Mouse (Mus musculus): Measurements from ENCODE around the gene Grpel1. TPM values are rescaled to one million over a fixed set of nuclear protein-coding genes. Genes with fewer than 3 reads are reported as not detected.
A peak's percentile ranks its signal among the peaks of the same experiment; 100 is the strongest.

The Grpel1 gene
- total and polyA plus RNA-seq, 2 experiments = 42.0 to 55.1 TPM

DNA sequence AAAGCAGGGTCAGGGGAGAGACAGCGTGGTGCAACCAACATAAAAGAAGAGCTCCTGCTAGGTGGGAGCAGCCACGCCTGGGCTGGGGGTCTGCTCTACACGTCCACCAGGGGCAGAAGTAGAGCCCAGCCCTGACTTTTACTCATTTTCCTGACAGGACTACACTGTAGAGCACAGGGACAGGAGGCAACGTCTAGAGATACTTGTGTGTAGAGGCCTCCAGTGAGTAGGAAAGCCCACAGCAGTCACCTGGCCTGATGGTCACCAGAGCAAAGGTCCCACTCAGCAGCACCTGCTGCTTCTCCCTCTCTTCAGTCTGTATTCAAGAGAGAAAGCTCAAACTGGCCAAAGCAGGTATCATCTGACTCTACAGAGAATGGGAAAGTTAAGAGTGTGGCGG, 40.8 kb downstream of the Grpel1 start:
- no peak for TF ChIP-seq CTCF (IDR thresholded peaks at IDR 0.05; ENCODE audit: low read depth, low read length)
- Histone ChIP-seq H3K27ac (replicated peaks; ENCODE audit: insufficient read depth, low read depth, low read length) (no peak overlapping the region), H3K4me3 (ENCODE audit: insufficient read depth, low read depth, low read length) (no peak overlapping the region), H3K79me2 (ENCODE audit: control insufficient read depth, insufficient read depth, low read length) (no peaks in the 10 kb centered on the region), H3K36me3 (ENCODE audit: control insufficient read depth, insufficient read depth, low read length) (peaks cover 36% of the 10 kb centered on the region), H3K27me3 (ENCODE audit: control insufficient read depth, insufficient read depth, low read length) (no peaks in the 10 kb centered on the region), H3K4me1 (ENCODE audit: control insufficient read depth, insufficient read depth, low read length) (no peaks in the 10 kb centered on the region), H3K9ac (ENCODE audit: low read depth, low read length) (no peak overlapping the region)
- no peak for DNase-seq (ENCODE audit: extremely low read depth, low read depth, low spot score)
- 94% methylated on average over 5 of the region's 5 CpGs for WGBS

- H3K36me3 ChIP-seq (ENCODE audit: control insufficient read depth, insufficient read depth, low read length) = peaks cover 42% of the 10 kb centered on the region
- TF ChIP-seq POLR2A (IDR thresholded peaks at IDR 0.05; ENCODE audit: extremely low read depth, insufficient read depth, low read length) (no peak), CTCF (IDR thresholded peaks at IDR 0.05; ENCODE audit: low read depth, low read length) (no peak)
- no peaks in the 10 kb centered on the region for H3K4me1 ChIP-seq (ENCODE audit: control insufficient read depth, insufficient read depth, low read length)
- 91% methylated on average over 10 of the region's 10 CpGs for WGBS
- DNase-seq (ENCODE audit: extremely low read depth, low read depth, low spot score) = no peak
- no peak overlapping the region for H3K27ac ChIP-seq (replicated peaks; ENCODE audit: insufficient read depth, low read depth, low read length)
- H3K27me3 ChIP-seq (ENCODE audit: control insufficient read depth, insufficient read depth, low read length) = no peaks in the 10 kb centered on the region
- H3K79me2 ChIP-seq (ENCODE audit: control insufficient read depth, insufficient read depth, low read length) = no peaks in the 10 kb centered on the region
- no peak overlapping the region for H3K4me3 ChIP-seq (ENCODE audit: insufficient read depth, low read depth, low read length)
- no peak overlapping the region for H3K9ac ChIP-seq (ENCODE audit: low read depth, low read length)
Measured at GRCm38 (mm10) chr5:36508351-36508750, 43.6 kb downstream of the Grpel1 start.

DNA sequence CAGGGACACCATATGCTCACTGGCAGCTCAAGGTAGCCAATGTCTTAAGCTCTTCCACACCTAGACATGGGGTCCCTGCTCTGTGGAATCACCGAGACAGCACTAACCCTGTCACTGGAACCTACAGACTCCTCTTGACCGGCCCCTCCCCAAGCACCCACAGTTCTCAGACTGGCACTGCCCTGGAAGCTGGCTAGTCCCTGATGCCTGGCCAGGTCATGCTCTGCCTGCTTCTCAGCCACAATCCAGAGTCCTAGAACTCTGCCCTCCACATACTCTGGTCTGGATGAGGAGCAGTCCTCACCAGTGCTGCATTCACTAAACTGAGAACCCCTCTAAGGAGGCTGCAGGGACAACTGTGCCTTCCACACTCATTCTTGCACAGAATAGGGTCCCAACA, 46.2 kb downstream of the Grpel1 start:
- no peak overlapping the region for H3K27ac ChIP-seq (replicated peaks; ENCODE audit: insufficient read depth, low read depth, low read length)
- H3K27me3 ChIP-seq (ENCODE audit: control insufficient read depth, insufficient read depth, low read length) = no peaks in the 10 kb centered on the region
- TF ChIP-seq CTCF (IDR thresholded peaks at IDR 0.05; ENCODE audit: low read depth, low read length) (no peak), POLR2A (IDR thresholded peaks at IDR 0.05; ENCODE audit: extremely low read depth, insufficient read depth, low read length) (no peak)
- H3K79me2 ChIP-seq (ENCODE audit: control insufficient read depth, insufficient read depth, low read length) = no peaks in the 10 kb centered on the region
- no peak overlapping the region for H3K9ac ChIP-seq (ENCODE audit: low read depth, low read length)
- H3K4me1 ChIP-seq (ENCODE audit: control insufficient read depth, insufficient read depth, low read length) = no peaks in the 10 kb centered on the region
- 95% methylated on average over 2 of the region's 2 CpGs for WGBS
- peaks cover 45% of the 10 kb centered on the region for H3K36me3 ChIP-seq (ENCODE audit: control insufficient read depth, insufficient read depth, low read length)
- DNase-seq (ENCODE audit: extremely low read depth, low read depth, low spot score) = no peak
- H3K4me3 ChIP-seq (ENCODE audit: insufficient read depth, low read depth, low read length) = no peak overlapping the region

DNA sequence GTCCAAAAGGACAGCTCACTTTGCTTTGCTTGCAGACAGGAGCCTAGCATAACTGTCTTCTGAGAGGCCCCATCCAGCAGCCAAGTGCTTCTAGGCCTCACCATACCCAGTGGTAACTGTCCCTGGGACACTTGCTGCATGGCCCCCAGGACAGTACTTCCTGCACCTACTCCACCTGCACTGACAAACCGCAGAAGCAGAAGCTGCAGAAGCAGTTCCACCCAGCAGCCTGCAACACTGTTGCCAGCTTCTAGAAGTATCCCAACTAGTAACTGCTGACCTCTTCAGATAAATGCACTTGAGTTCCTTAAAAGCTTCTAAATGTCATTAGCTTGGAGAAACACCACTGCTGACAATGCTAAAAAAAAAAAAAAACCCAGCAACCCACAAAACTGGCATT, 50.3 kb downstream of the Grpel1 start:
- H3K9ac ChIP-seq (ENCODE audit: low read depth, low read length) = no peak overlapping the region
- no peak overlapping the region for H3K4me3 ChIP-seq (ENCODE audit: insufficient read depth, low read depth, low read length)
- WGBS = 94% methylated on average over 1 of the region's 1 CpGs
- DNase-seq (ENCODE audit: extremely low read depth, low read depth, low spot score) = peak; percentile 24
- no peak for TF ChIP-seq POLR2A (IDR thresholded peaks at IDR 0.05; ENCODE audit: extremely low read depth, insufficient read depth, low read length)
- no peak for TF ChIP-seq CTCF (IDR thresholded peaks at IDR 0.05; ENCODE audit: low read depth, low read length)
- H3K36me3 ChIP-seq (ENCODE audit: control insufficient read depth, insufficient read depth, low read length) = peaks cover 40% of the 10 kb centered on the region
- no peaks in the 10 kb centered on the region for H3K4me1 ChIP-seq (ENCODE audit: control insufficient read depth, insufficient read depth, low read length)
- H3K27me3 ChIP-seq (ENCODE audit: control insufficient read depth, insufficient read depth, low read length) = no peaks in the 10 kb centered on the region
- no peak overlapping the region for H3K27ac ChIP-seq (replicated peaks; ENCODE audit: insufficient read depth, low read depth, low read length)
- H3K79me2 ChIP-seq (ENCODE audit: control insufficient read depth, insufficient read depth, low read length) = no peaks in the 10 kb centered on the region

DNA sequence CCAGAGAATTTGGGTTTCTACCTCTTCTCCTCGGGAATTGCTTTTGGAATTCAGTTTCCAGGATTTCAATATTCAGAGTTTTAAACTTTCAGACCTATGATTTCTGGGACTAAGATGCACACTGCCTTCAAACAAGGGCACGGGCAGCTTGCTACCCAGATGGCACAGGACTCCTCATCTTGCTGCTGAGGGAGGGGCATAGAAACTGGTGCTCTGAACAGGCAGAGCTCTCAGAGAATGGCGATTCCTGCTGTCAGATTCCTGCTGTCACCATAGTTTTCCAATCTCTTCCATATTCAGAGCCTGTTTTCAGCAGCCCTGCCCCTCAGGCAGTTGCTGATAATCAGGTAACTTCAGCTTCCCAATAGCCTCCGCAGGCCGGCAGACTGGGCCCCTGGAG, 50.8 kb downstream of the Grpel1 start:
- no peak overlapping the region for H3K9ac ChIP-seq (ENCODE audit: low read depth, low read length)
- no peak overlapping the region for H3K4me3 ChIP-seq (ENCODE audit: insufficient read depth, low read depth, low read length)
- peaks cover 40% of the 10 kb centered on the region for H3K36me3 ChIP-seq (ENCODE audit: control insufficient read depth, insufficient read depth, low read length)
- no peaks in the 10 kb centered on the region for H3K79me2 ChIP-seq (ENCODE audit: control insufficient read depth, insufficient read depth, low read length)
- 88% methylated on average over 5 of the region's 5 CpGs for WGBS
- no peak for TF ChIP-seq POLR2A (IDR thresholded peaks at IDR 0.05; ENCODE audit: extremely low read depth, insufficient read depth, low read length)
- no peak for TF ChIP-seq CTCF (IDR thresholded peaks at IDR 0.05; ENCODE audit: low read depth, low read length)
- H3K4me1 ChIP-seq (ENCODE audit: control insufficient read depth, insufficient read depth, low read length) = no peaks in the 10 kb centered on the region
- H3K27me3 ChIP-seq (ENCODE audit: control insufficient read depth, insufficient read depth, low read length) = no peaks in the 10 kb centered on the region
- H3K27ac ChIP-seq (replicated peaks; ENCODE audit: insufficient read depth, low read depth, low read length) = no peak overlapping the region
- no peak for DNase-seq (ENCODE audit: extremely low read depth, low read depth, low spot score)

DNA sequence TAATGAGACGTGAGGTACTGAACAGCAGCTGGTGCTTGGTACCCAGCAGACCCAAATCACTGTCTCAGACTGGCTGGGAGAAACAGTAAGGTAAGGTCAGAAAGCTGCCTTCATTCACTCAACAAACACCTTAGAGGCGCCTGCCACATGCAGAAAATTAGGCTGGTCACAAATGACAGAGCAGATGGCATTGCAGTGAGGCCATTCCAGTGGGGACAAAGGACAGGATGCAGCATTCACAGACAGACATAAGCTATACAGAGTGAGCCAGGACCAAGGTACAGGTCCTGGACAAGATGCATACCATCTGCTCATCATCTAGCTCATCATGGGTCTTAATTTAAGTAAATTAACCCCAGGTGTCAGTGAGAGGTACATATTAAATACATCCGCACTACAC, 52.8 kb downstream of the Grpel1 start:
- no peaks in the 10 kb centered on the region for H3K79me2 ChIP-seq (ENCODE audit: control insufficient read depth, insufficient read depth, low read length)

More for the DNA sequence above, 52.8 kb downstream of the Grpel1 start:
- TF ChIP-seq POLR2A (IDR thresholded peaks at IDR 0.05; ENCODE audit: extremely low read depth, insufficient read depth, low read length) (no peak), CTCF (IDR thresholded peaks at IDR 0.05; ENCODE audit: low read depth, low read length) (no peak)
- H3K27ac ChIP-seq (replicated peaks; ENCODE audit: insufficient read depth, low read depth, low read length) = no peak overlapping the region
- DNase-seq (ENCODE audit: extremely low read depth, low read depth, low spot score) = no peak
- H3K36me3 ChIP-seq (ENCODE audit: control insufficient read depth, insufficient read depth, low read length) = peaks cover 35% of the 10 kb centered on the region
- no peak overlapping the region for H3K9ac ChIP-seq (ENCODE audit: low read depth, low read length)
- H3K4me1 ChIP-seq (ENCODE audit: control insufficient read depth, insufficient read depth, low read length) = no peaks in the 10 kb centered on the region
- WGBS = 98% methylated on average over 3 of the region's 3 CpGs
- H3K27me3 ChIP-seq (ENCODE audit: control insufficient read depth, insufficient read depth, low read length) = no peaks in the 10 kb centered on the region
- H3K4me3 ChIP-seq (ENCODE audit: insufficient read depth, low read depth, low read length) = no peak overlapping the region

Data from liver, adult 2 months (tissue).